Mouse (Mus musculus) heart, embryonic 12.5 days (tissue): ENCODE results near the gene Srxn1. TPM values are rescaled to one million over a fixed set of nuclear protein-coding genes. Genes with fewer than 3 reads are reported as not detected.

ENCODE experiments used
- ATAC-seq: fragments of 200-750 bp; cut with Nextera tagmentation; 2 replicates; pipeline ENCODE4 v1.8.0; 2017; ENCODE audit warnings: moderate TSS enrichment, moderate library complexity; ENCODE audit not compliant: insufficient number of reproducible peaks, low FRiP score
- H3K27ac ChIP-seq: fragments of 300-500 bp; sonication (generic); 2 replicates; pipeline ENCODE4 v1.5.1; 2016; ENCODE audit warnings: mild to moderate bottlenecking, moderate library complexity; ENCODE audit not compliant: poor library complexity, severe bottlenecking
- H3K27me3 ChIP-seq: fragments of 300-500 bp; sonication (generic); replicated peaks from 2 replicates; pipeline ENCODE4 v1.6.1; 2016; ENCODE audit warnings: mild to moderate bottlenecking, moderate library complexity
- H3K36me3 ChIP-seq: fragments of 300-500 bp; sonication (generic); 2 replicates; pipeline ENCODE4 v1.6.1; 2016; ENCODE audit warnings: mild to moderate bottlenecking, moderate library complexity
- H3K4me1 ChIP-seq: fragments of 300-500 bp; sonication (generic); replicated peaks from 2 replicates; pipeline ENCODE4 v1.6.1; 2016; ENCODE audit warnings: mild to moderate bottlenecking
- H3K4me2 ChIP-seq: fragments of 300-500 bp; sonication (generic); 2 replicates; pipeline ENCODE4 v1.6.1; 2016; ENCODE audit warnings: mild to moderate bottlenecking, moderate library complexity
- H3K4me3 ChIP-seq: fragments of 300-500 bp; sonication (generic); 2 replicates; pipeline ENCODE4 v1.5.1; 2016; ENCODE audit warnings: mild to moderate bottlenecking
- H3K9ac ChIP-seq: fragments of 300-500 bp; sonication (generic); 2 replicates; pipeline ENCODE4 v1.6.1; 2016; ENCODE audit warnings: mild to moderate bottlenecking, moderate library complexity
- H3K9me3 ChIP-seq: fragments of 300-500 bp; sonication (generic); replicated peaks from 2 replicates; pipeline ENCODE4 v1.6.1; 2016; ENCODE audit warnings: mild to moderate bottlenecking, moderate library complexity
- WGBS: fragments of 180-500 bp; shearing (Covaris S2); methylation state at CpG from one replicate; pipeline ENCODE4 v1.1.7; 2016; 5-methylcytosine and 5-hydroxymethylcytosine counted together
- polyA plus RNA-seq: library from polyadenylated mRNA; unstranded; fragments of >200 nt; fragmentation: Nextera tagmentation; extraction: Ambion mirVana; gene quantifications from 2 replicates; pipeline ENCODE4 v1.2.1, GENCODE M21; 2016

The Srxn1 gene
- polyA plus RNA-seq, 1 experiment from 2014 or later = 9.4 TPM

GRCm38 (mm10) chr2:152122896-152123295 lies 17.6 kb downstream of the Srxn1 start:
- 45% methylated on average over 9 of the region's 9 CpGs for WGBS
- no peak for ATAC-seq
- Histone ChIP-seq H3K36me3 (no peaks in the 10 kb centered on the region), H3K4me3 (no peak overlapping the region), H3K27me3 (peaks cover 8% of the 10 kb centered on the region; the same call in 1 of the 2 replicates), H3K4me2 (no peak overlapping the region), H3K27ac (no peak overlapping the region), H3K4me1 (no peaks in the 10 kb centered on the region), H3K9me3 (no peaks in the 10 kb centered on the region), H3K9ac (no peak overlapping the region)

DNA sequence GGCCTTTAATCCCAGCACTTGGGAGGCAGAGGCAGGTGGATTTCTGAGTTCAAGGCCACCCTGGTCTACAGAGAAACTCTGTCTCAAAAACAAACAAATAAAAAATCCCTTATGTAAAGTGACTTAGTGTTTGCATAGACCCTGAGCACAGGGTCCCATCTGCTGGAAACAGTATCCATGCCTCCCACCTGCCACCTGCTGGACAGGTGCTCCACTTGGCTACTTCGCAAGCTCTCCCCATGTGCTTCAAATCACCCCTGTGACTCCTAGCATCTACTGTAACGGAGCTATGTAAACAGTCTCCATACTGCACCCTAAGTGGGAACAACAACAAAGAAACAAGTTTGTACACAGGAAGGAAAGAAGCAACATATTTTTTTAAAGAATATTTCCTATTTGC lies 23.3 kb downstream of the Srxn1 start:
- Histone ChIP-seq H3K4me2 (no peak overlapping the region), H3K27me3 (no peaks in the 10 kb centered on the region; the same call in 1 of the 2 replicates), H3K9me3 (no peaks in the 10 kb centered on the region), H3K9ac (no peak overlapping the region), H3K27ac (no peak overlapping the region), H3K36me3 (no peaks in the 10 kb centered on the region), H3K4me3 (no peak overlapping the region), H3K4me1 (no peaks in the 10 kb centered on the region; the same call in 1 of the 2 replicates)
- WGBS = 59% methylated on average over 2 of the region's 2 CpGs
- no peak for ATAC-seq

DNA sequence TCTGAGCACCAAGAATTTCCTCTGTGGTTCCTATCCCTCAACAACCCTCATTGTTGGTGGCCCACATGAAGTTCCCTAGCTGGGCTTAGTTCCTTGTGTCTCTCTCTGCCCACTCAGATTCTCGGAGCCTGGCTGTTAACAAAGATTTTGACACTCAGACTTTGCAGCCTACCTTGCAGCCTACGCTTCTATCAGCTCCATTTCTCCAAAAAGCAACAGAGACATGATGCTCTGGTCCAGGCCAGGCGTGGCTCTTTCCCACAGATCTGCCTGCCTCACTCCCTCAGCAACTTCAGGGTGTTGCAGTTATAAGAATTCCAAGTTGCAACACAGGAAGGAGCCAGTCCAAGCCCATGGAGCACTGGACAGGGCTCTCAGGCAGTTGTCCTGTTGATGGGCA lies 24.5 kb downstream of the Srxn1 start:
- no peaks in the 10 kb centered on the region; the same call in 1 of the 2 replicates for H3K4me1 ChIP-seq
- H3K27me3 ChIP-seq = no peaks in the 10 kb centered on the region; the same call in 1 of the 2 replicates
- H3K4me2 ChIP-seq = no peak overlapping the region
- H3K36me3 ChIP-seq = no peaks in the 10 kb centered on the region
- 59% methylated on average over 3 of the region's 3 CpGs for WGBS
- H3K9me3 ChIP-seq = no peaks in the 10 kb centered on the region
- no peak for ATAC-seq
- no peak overlapping the region for H3K4me3 ChIP-seq
- H3K27ac ChIP-seq = no peak overlapping the region
- H3K9ac ChIP-seq = no peak overlapping the region

DNA sequence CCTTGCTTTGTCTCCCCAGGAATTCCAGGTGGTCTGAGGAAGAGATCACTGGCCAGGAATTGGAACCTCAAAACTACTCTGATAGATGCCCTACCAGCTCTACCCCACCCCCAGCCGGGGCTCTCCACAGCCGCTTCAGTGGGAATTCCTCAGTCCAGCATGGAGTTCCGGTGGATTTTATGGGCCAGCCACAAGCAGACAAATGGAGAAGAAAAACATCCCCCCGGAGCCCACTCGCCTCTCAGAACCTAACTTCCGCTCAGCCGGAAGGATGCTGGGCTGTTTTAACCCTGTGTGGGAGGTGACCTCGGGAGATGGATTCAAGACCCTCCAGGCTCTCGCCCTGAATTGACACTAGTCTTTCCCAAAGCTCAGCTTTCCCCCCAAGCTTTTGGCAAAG lies 26.7 kb downstream of the Srxn1 start:
- Histone ChIP-seq H3K27me3 (no peaks in the 10 kb centered on the region; the same call in 1 of the 2 replicates), H3K9ac (no peak overlapping the region), H3K4me2 (no peak overlapping the region), H3K9me3 (no peaks in the 10 kb centered on the region), H3K4me3 (no peak overlapping the region), H3K36me3 (no peaks in the 10 kb centered on the region), H3K27ac (no peak overlapping the region), H3K4me1 (no peaks in the 10 kb centered on the region; the same call in 1 of the 2 replicates)
- ATAC-seq = no peak
- 46% methylated on average over 9 of the region's 9 CpGs for WGBS

- Histone ChIP-seq H3K36me3 (no peaks in the 10 kb centered on the region), H3K9me3 (no peaks in the 10 kb centered on the region), H3K4me1 (no peaks in the 10 kb centered on the region; the same call in 1 of the 2 replicates), H3K4me2 (no peak overlapping the region), H3K27ac (no peak overlapping the region), H3K27me3 (peaks cover 3% of the 10 kb centered on the region; the same call in 1 of the 2 replicates), H3K4me3 (no peak overlapping the region), H3K9ac (no peak overlapping the region)
- 56% methylated on average over 8 of the region's 8 CpGs for WGBS
- ATAC-seq = no peak
Observed at GRCm38 (mm10) chr2:152132691-152133090, 27.4 kb downstream of the Srxn1 start.

GRCm38 (mm10) chr2:152139191-152139987 lies 34.1 kb downstream of the Srxn1 start:
- 67% methylated on average over 10 of the region's 10 CpGs for WGBS
- H3K27me3 ChIP-seq = peaks cover 44% of the 10 kb centered on the region

DNA sequence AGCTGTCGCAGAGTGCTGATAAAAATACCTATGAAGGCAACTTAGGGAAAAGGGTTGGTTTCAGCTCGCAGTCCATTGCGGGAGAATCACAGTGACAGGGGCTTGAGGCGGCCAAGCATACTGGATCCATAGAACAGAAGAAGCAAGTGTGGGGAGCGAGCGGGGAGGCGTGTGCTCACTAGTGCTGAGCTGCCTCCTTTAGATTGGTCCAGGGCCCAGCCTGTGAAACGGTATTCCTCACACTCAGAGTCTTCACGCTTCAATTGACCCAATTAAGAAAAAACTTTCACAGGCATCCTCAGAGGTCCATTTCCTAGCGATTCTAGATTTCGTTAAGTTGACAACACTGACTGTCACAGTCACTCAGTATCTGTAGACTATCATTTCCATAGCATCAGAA lies 35.6 kb downstream of the Srxn1 start:
- ATAC-seq = no peak
- H3K27me3 ChIP-seq = peaks cover 60% of the 10 kb centered on the region
- WGBS = 40% methylated on average over 11 of the region's 11 CpGs
- H3K4me1 ChIP-seq = peaks cover 18% of the 10 kb centered on the region
- H3K9ac ChIP-seq = no peak overlapping the region
- no peak overlapping the region for H3K4me3 ChIP-seq
- H3K36me3 ChIP-seq = no peaks in the 10 kb centered on the region
- no peak overlapping the region for H3K4me2 ChIP-seq
- H3K27ac ChIP-seq = no peak overlapping the region
- no peaks in the 10 kb centered on the region for H3K9me3 ChIP-seq

More at GRCm38 (mm10) chr2:152139191-152139987, 34.1 kb downstream of the Srxn1 start:
- no peak overlapping the region for H3K9ac ChIP-seq
- H3K4me2 ChIP-seq = no peak overlapping the region
- H3K27ac ChIP-seq = no peak overlapping the region
- no peaks in the 10 kb centered on the region for H3K36me3 ChIP-seq
- ATAC-seq = no peak
- H3K4me3 ChIP-seq = no peak overlapping the region
- H3K4me1 ChIP-seq = peaks cover 18% of the 10 kb centered on the region
- H3K9me3 ChIP-seq = no peaks in the 10 kb centered on the region

DNA sequence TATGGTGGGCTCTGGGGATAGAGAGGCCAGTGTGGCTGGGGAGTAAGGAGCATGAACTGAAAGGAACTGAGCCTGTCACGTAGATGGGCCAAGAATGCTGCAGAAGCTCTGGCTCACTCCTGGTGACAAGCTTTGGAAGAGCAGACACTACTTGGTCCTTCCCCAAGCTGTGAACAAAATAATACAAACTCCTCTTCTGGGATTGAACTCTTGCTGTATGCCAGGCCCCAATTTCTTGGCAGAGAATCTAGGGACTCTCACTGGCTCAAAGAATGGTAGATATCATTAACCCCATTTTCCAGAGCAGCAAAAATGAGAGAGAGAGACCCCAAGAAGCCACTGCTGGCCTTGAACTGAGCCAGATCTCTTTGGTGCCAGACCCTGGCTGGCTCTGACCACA lies 36.2 kb downstream of the Srxn1 start:
- Histone ChIP-seq H3K4me1 (peaks cover 18% of the 10 kb centered on the region), H3K9ac (no peak overlapping the region), H3K4me2 (peak overlapping the region; percentile 87), H3K36me3 (no peaks in the 10 kb centered on the region), H3K27me3 (peaks cover 65% of the 10 kb centered on the region), H3K4me3 (peak overlapping the region; percentile 47), H3K9me3 (no peaks in the 10 kb centered on the region), H3K27ac (no peak overlapping the region)
- WGBS = 44% methylated on average over 1 of the region's 1 CpGs
- no peak for ATAC-seq

GRCm38 (mm10) chr2:152142046-152142445 lies 36.7 kb downstream of the Srxn1 start:
- Histone ChIP-seq H3K4me2 (peak overlapping the region; percentile 87), H3K27ac (no peak overlapping the region), H3K4me3 (peak overlapping the region; percentile 47), H3K9ac (peak overlapping the region; percentile 59; the same call in 1 of the 2 replicates), H3K36me3 (no peaks in the 10 kb centered on the region), H3K27me3 (peaks cover 71% of the 10 kb centered on the region), H3K9me3 (no peaks in the 10 kb centered on the region), H3K4me1 (peaks cover 18% of the 10 kb centered on the region)
- 0 out of 2 replicates have a peak, but pooled peaks have one; percentile 41 for ATAC-seq
- 1% methylated on average over 13 of the region's 13 CpGs for WGBS

GRCm38 (mm10) chr2:152142571-152142970 lies 37.3 kb downstream of the Srxn1 start:
- no peak for ATAC-seq
- no peak overlapping the region for H3K9ac ChIP-seq
- H3K4me2 ChIP-seq = peak overlapping the region; percentile 87
- WGBS = 3% methylated on average over 11 of the region's 11 CpGs
- H3K36me3 ChIP-seq = no peaks in the 10 kb centered on the region
- peak overlapping the region; percentile 53 for H3K4me3 ChIP-seq
- no peak overlapping the region for H3K27ac ChIP-seq
- H3K9me3 ChIP-seq = no peaks in the 10 kb centered on the region
- peaks cover 18% of the 10 kb centered on the region for H3K4me1 ChIP-seq
- peaks cover 74% of the 10 kb centered on the region for H3K27me3 ChIP-seq

- Histone ChIP-seq H3K27ac (no peak within 1 kb of the TSS), H3K9me3 (no peaks in the 10 kb centered on the region), H3K27me3 (peaks cover 76% of the 10 kb centered on the region), H3K36me3 (no peaks in the 10 kb centered on the region), H3K4me2 (peak within 1 kb of the TSS; percentile 87), H3K9ac (peak within 1 kb of the TSS; percentile 53; the same call in 1 of the 2 replicates), H3K4me1 (peaks cover 18% of the 10 kb centered on the region), H3K4me3 (peak within 1 kb of the TSS; percentile 53)
- WGBS = under 1% methylated on average over 109 of the region's 118 CpGs
- ATAC-seq = peak; percentile 75
Observed at GRCm38 (mm10) chr2:152143279-152144157, 38.2 kb downstream of the Srxn1 start, which contains the start of gene Tcf15. Tcf15 (plus strand) TSS chr2:152143561.
